17 mouse cellular contexts compared by ENCODE assay signal in the genomic region with DNA sequence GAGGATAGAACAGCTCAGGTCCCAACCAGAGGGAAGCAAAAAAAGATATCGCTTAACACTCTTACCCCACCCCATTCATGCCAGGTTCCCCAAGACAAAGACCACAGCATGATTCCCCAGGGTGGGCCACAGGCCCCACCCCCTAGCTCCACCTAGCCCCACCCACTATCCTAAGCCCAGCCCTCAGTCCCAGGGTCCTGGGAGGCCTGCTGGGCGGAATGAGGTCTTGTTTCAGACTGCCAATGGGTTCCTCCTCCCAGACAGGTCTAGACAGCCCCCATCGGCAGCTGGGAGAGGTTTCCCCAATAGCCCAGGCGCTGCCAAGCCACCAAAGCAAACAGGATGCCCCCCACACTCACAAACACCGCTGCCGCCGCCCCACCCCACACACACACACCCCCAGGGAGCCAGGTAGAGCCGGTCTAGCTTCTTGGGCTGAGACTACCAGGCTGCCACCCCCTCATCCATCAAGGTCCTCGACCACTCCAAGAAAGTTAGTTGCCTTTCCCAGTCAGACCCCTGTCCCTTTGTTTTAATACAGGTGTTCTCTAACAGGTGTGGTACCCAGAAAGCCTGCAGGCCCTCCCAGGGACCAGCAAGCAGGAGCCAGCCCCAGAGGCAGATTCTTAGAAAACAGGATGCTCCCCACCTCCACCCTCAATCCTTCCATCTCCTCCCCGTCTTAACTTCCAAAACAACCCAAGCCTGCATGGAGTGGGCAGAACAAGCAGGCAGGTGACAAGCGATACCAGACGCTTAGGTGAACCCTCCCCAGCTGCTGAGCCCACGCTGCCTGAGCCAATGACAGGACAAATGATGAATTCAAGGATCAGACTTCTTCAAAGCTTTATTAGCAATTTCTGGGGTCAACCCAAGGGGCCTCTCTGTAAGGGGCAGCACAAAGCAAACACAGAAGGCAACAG. TPM values are rescaled to one million over a fixed set of nuclear protein-coding genes. Genes with fewer than 3 reads are reported as not detected.
DNase-seq lines count a peak whose midpoint lies in the region.
"Had no signal": no experiment of that assay in that cellular context is flagged by ENCODE, and none has a peak within 500 bp of the region (broad histone marks: within the 10 kb centered on the region; RNA-seq: fewer than 3 reads in every experiment).

No protein-coding gene starts in this region.

- peak; percentile 28 for DNase-seq in embryo, embryonic 11 days
- no peak for DNase-seq in embryo, embryonic 9.5 days (ENCODE audit: extremely low spot score)
- DNase-seq in testis, postnatal 10 days (ENCODE audit: low spot score), result peak; percentile 38
- no peak for DNase-seq in testis, postnatal 14 days (ENCODE audit: low spot score)
- peak; percentile 35 for DNase-seq in forelimb bud, embryonic 11.5 days (ENCODE audit: low read depth, low spot score)
- DNase-seq in gastrocnemius, adult 8-10 months (ENCODE audit: low spot score in 2 of 2), result no peak
- DNase-seq in thymus, postnatal 4 days, result no peak
- no peak for DNase-seq in right cerebral cortex, postnatal 4 days
- DNase-seq: adrenal gland, postnatal 25 days; cerebellum, adult 9-10 months; heart, adult 18-20 months; kidney, adult 11 months; kidney, postnatal 36 days; lung, postnatal 14 days; right cerebral cortex, adult 18-20 months had no signal

RNA-seq across cellular contexts. Expression of gene Krt17, which starts 1.5 kb away (rescaled TPM):
- total RNA-seq in gastrocnemius, adult 8-10 months (2022), result not detected
- total RNA-seq: adrenal gland, postnatal 25 days; layer of hippocampus, postnatal 10 days; left cerebral cortex, postnatal 14 days had no signal

RNA-seq across cellular contexts. Expression of gene Krt42, which starts 7.4 kb away (rescaled TPM):
- not detected for total RNA-seq in gastrocnemius, adult 8-10 months (2022)
- total RNA-seq: adrenal gland, postnatal 25 days; heart, adult 18-20 months; layer of hippocampus, postnatal 10 days; left cerebral cortex, postnatal 14 days had no signal

RNA-seq across cellular contexts. Expression of gene Krt16, which starts 13.6 kb away (rescaled TPM):
- total RNA-seq in gastrocnemius, adult 8-10 months (2022), result not detected
- total RNA-seq: adrenal gland, postnatal 25 days; heart, adult 18-20 months; layer of hippocampus, postnatal 10 days; left cerebral cortex, postnatal 14 days had no signal

RNA-seq across cellular contexts. Expression of gene Krt14, which starts 55.0 kb away (rescaled TPM):
- not detected for total RNA-seq in gastrocnemius, adult 8-10 months (2022)
- total RNA-seq: adrenal gland, postnatal 25 days; heart, adult 18-20 months; left cerebral cortex, postnatal 14 days had no signal

RNA-seq across cellular contexts. Expression of gene Eif1, which starts 57.4 kb away (rescaled TPM):
- 1,000 to 10,000 TPM; 1,612 to 1,857 (median 1,692) TPM for total RNA-seq in gastrocnemius, adult 8-10 months (2022)

Comparison
In these comparisons a context has a peak if more than half of its experiments do, and no peak if none do; other contexts are left out.
1. DNase-seq: peak in embryo, embryonic 11 days (single experiment), testis, postnatal 10 days (single experiment) and forelimb bud, embryonic 11.5 days (single experiment); none in embryo, embryonic 9.5 days (single experiment), testis, postnatal 14 days (single experiment), gastrocnemius, adult 8-10 months (0 of 2), thymus, postnatal 4 days (single experiment) and right cerebral cortex, postnatal 4 days (single experiment).